Mouse (Mus musculus) hindbrain, embryonic 13.5 days (tissue): ENCODE measurements at regions not wholly inside any gene's neighbourhood (a gene's known extent, or its start where the extent isn't known, plus 50 kb on each side); places are given as distances from the start of the nearest gene placed in this dataset.

ENCODE experiments used
- ATAC-seq: fragments of 200-750 bp; cut with Nextera tagmentation; 2 replicates; pipeline ENCODE4 v1.8.0; 2017; ENCODE audit warnings: moderate TSS enrichment; ENCODE audit not compliant: low FRiP score
- H3K27ac ChIP-seq: fragments of 300-500 bp; sonication (generic); 2 replicates; pipeline ENCODE4 v1.5.1; 2015; ENCODE audit warnings: inconsistent platforms, mild to moderate bottlenecking, moderate library complexity
- H3K27me3 ChIP-seq: fragments of 300-500 bp; sonication (generic); 2 replicates; pipeline ENCODE4 v1.6.1; 2015; ENCODE audit warnings: mild to moderate bottlenecking, inconsistent platforms
- H3K36me3 ChIP-seq: fragments of 300-500 bp; sonication (generic); 2 replicates; pipeline ENCODE4 v1.6.1; 2015; ENCODE audit warnings: mild to moderate bottlenecking, inconsistent platforms
- H3K4me1 ChIP-seq: fragments of 300-500 bp; sonication (generic); replicated peaks from 2 replicates; pipeline ENCODE4 v1.6.1; 2015; ENCODE audit warnings: inconsistent platforms
- H3K4me2 ChIP-seq: fragments of 300-500 bp; sonication (generic); 2 replicates; pipeline ENCODE4 v1.6.1; 2015; ENCODE audit warnings: inconsistent platforms, mild to moderate bottlenecking, moderate library complexity
- H3K4me3 ChIP-seq: fragments of 300-500 bp; sonication (generic); 2 replicates; pipeline ENCODE4 v1.5.1; 2015; ENCODE audit warnings: mild to moderate bottlenecking, inconsistent platforms
- H3K9ac ChIP-seq: fragments of 300-500 bp; sonication (generic); 2 replicates; pipeline ENCODE4 v1.6.1; 2015; ENCODE audit warnings: mild to moderate bottlenecking, inconsistent platforms
- H3K9me3 ChIP-seq: fragments of 300-500 bp; sonication (generic); 2 replicates; pipeline ENCODE4 v1.6.1; 2016; ENCODE audit warnings: inconsistent platforms
- WGBS: fragments of 180-500 bp; shearing (Covaris S2); methylation state at CpG from one replicate; pipeline ENCODE4 v1.1.7; 2015; 5-methylcytosine and 5-hydroxymethylcytosine counted together

DNA sequence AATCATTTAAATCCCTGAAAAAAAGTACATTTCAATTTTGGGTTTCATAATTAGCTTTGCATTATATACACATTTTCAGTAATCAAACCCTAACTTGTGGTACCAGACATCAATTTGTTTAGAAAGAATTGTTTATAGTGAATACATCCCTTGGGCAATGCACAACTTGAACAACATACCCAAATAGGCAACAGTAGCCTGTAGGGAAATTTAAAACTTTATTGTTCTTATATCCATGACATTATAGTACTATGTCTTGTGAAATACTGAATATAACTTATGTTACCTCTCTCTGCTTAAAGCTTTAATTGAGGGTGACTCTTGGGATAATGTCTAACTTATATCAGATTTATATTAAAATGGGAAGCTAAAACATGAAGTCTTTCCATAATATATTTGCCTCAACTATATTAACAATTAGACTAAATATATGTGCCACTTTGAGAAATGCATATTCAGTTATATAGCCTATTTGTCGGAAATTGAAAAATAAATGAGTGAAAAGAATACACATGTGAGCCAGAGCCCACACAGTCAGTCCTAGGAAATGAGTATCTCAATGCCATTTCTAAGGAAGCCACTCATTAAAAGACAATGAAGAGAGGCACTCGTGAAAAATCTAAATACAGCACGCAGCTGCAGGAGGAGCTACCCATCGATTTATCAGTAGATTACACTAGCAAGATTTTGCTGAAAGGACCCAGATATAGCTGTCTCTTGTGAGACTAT lies 458.1 kb upstream of the Slitrk6 start:
- H3K27ac ChIP-seq, result no peak overlapping the region
- H3K4me1 ChIP-seq, result no peaks in the 10 kb centered on the region
- ATAC-seq, result no peak
- H3K4me2 ChIP-seq, result no peak overlapping the region
- H3K9ac ChIP-seq, result no peak overlapping the region
- no peaks in the 10 kb centered on the region for H3K36me3 ChIP-seq
- H3K4me3 ChIP-seq, result no peak overlapping the region
- no peaks in the 10 kb centered on the region for H3K27me3 ChIP-seq
- H3K9me3 ChIP-seq, result no peaks in the 10 kb centered on the region
- WGBS, result 72% methylated on average over 4 of the region's 4 CpGs

DNA sequence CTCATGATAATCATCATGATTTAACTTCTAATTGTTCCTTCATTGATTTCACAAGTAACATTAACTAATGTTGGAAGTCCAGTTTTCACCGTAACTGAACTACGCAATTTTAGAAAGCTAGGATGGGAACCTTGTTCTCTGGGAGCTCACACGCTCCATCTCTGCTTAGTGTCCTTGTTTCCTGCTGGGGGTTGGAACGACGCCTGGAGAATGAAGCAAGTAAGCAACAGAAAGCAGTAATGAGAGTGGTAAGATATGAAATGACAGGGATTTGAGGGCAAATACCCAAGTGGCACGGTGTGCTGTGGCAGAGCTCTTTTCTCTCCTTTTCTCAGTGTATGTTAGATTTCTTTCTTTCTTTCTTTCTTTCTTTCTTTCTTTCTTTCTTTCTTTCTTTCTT lies 448.0 kb upstream of the Slitrk5 start:
- Histone ChIP-seq H3K27me3 (no peaks in the 10 kb centered on the region), H3K4me2 (no peak overlapping the region), H3K36me3 (no peaks in the 10 kb centered on the region), H3K4me1 (no peaks in the 10 kb centered on the region), H3K9ac (no peak overlapping the region), H3K9me3 (no peaks in the 10 kb centered on the region), H3K27ac (no peak overlapping the region), H3K4me3 (no peak overlapping the region)
- WGBS, result 83% methylated on average over 6 of the region's 6 CpGs
- ATAC-seq, result no peak

DNA sequence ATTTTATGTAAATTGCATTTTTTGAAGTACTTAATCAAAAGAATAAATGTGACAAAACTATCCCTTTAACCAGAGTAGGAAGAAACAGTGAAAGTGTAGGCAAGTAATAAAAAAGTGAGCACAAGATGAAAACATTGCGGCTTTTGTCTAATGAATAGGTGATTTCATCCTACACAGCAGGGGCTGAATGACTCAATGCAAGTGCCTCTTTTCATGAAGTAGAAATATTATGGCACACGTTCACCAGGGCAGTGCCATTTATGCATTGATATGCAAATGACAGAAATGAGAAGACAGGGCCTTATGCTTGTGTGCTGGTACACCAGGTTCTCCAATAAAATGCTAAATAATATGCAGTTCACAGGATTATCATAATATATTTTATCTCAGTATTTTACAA lies 435.8 kb upstream of the Slitrk5 start:
- Histone ChIP-seq H3K4me1 (no peaks in the 10 kb centered on the region), H3K36me3 (no peaks in the 10 kb centered on the region), H3K4me2 (no peak overlapping the region), H3K9me3 (no peaks in the 10 kb centered on the region), H3K27me3 (no peaks in the 10 kb centered on the region), H3K27ac (no peak overlapping the region), H3K9ac (no peak overlapping the region), H3K4me3 (no peak overlapping the region)
- 51% methylated on average over 2 of the region's 2 CpGs for WGBS
- no peak for ATAC-seq

DNA sequence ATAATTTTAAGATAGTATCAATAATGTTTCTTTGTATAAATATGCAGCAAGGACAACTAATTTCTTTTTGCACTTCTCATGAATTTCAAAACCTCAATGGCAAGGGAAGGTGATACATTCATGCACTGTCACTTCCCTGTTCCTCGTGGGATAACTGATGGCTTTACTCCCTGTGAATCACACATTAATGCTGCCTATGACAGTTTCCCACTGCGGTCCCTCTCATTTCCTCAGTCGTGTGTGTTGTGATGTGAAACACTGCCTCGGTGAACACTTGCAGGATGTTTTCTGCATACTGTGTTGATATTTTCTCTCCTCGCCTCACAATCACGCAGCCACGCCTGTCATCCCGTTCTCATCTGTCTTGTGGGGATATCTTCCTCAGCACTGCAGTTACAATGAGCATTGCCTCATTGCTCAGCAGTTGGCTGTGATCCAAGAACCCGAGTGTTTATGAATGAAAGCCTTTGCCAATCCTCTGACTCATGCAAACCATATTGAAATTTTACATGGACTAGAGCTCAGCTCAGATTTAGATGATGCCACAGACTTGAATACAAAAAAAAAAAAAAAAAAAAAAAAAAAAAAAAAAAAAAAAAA lies 425.4 kb upstream of the Slitrk5 start:
- 22% methylated on average over 9 of the region's 9 CpGs for WGBS
- peak; percentile 92 for ATAC-seq
- Histone ChIP-seq H3K9ac (peak overlapping the region; percentile 35), H3K36me3 (no peaks in the 10 kb centered on the region), H3K4me1 (peaks cover 6% of the 10 kb centered on the region; the same call in 1 of the 2 replicates), H3K4me3 (peak overlapping the region; percentile 14; the same call in 1 of the 2 replicates), H3K4me2 (peak overlapping the region; percentile 47), H3K27me3 (no peaks in the 10 kb centered on the region), H3K27ac (peak overlapping the region; percentile 48; the same call in 1 of the 2 replicates), H3K9me3 (no peaks in the 10 kb centered on the region)

DNA sequence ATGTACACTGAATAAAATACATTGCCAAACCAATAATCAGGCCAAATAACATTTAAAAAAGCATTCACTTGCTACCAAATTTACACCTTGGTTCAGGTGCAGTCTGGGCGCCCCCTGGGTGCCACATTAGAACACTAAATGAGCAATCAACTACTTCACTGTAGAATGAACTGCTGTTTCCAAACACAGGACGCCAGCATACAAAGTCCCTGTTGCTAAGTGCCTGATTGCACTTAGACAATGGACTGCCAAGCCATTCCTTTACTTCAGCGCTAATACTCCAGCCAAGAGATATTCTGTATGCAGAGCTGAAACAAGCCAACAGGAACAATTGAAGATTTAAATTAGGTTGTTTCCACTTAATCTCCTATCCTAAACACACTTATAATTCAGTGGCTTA lies 421.7 kb upstream of the Slitrk5 start:
- no peaks in the 10 kb centered on the region for H3K27me3 ChIP-seq
- H3K4me1 ChIP-seq, result peaks cover 6% of the 10 kb centered on the region; the same call in 1 of the 2 replicates
- peak; percentile 41; the same call in 1 of the 2 replicates for ATAC-seq
- no peak overlapping the region for H3K4me3 ChIP-seq
- H3K27ac ChIP-seq, result no peak overlapping the region
- WGBS, result 20% methylated on average over 3 of the region's 3 CpGs
- H3K9ac ChIP-seq, result no peak overlapping the region
- H3K36me3 ChIP-seq, result no peaks in the 10 kb centered on the region
- no peaks in the 10 kb centered on the region for H3K9me3 ChIP-seq
- no peak overlapping the region for H3K4me2 ChIP-seq

DNA sequence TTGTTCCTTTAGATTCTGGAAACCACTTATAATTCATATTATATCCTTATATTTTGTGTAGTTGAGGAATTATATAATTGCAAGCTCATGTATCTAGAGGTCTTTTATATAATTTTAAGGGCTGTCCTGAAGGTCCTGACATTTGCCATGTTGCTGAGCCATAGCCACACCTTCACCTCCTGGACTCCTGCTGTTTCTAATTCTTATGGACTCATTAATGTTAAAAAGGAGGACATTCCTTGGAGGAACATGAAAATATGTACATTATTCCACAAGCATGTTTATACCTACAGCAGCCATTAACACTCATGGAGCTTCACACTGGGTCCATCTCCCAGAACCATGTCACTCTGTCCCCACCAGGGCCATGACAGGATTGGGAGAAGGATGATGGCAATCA lies 413.2 kb upstream of the Slitrk5 start:
- no peak for ATAC-seq
- Histone ChIP-seq H3K9ac (no peak overlapping the region), H3K4me2 (no peak overlapping the region)

DNA sequence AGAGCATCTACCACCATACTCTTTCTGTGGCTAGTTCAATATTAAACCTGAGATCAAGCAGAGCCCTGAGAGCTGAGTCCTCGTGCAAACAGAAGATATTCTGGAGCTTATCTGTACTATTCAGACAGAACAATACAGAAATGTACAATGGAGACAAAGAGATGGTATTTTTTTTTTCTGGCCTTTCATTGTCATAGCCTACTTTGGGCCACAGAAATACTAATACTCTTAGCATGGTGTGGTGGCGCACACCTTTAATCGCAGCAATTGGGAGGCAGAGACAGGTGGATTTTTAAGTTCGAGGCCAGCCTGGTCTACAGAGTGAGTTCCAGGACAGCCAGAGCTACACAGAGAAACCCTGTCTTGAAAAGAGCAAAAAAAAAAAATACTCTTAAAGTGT lies 404.7 kb upstream of the Slitrk5 start:
- H3K9ac ChIP-seq, result no peak overlapping the region
- no peaks in the 10 kb centered on the region for H3K4me1 ChIP-seq
- 83% methylated on average over 4 of the region's 4 CpGs for WGBS
- no peaks in the 10 kb centered on the region for H3K9me3 ChIP-seq
- H3K4me2 ChIP-seq, result no peak overlapping the region
- no peaks in the 10 kb centered on the region for H3K27me3 ChIP-seq
- H3K36me3 ChIP-seq, result no peaks in the 10 kb centered on the region
- no peak overlapping the region for H3K27ac ChIP-seq
- no peak overlapping the region for H3K4me3 ChIP-seq
- ATAC-seq, result no peak

More for the DNA sequence above, 413.2 kb upstream of the Slitrk5 start:
- Histone ChIP-seq H3K9me3 (no peaks in the 10 kb centered on the region), H3K27me3 (no peaks in the 10 kb centered on the region), H3K4me1 (no peaks in the 10 kb centered on the region), H3K4me3 (no peak overlapping the region), H3K27ac (no peak overlapping the region), H3K36me3 (no peaks in the 10 kb centered on the region)

DNA sequence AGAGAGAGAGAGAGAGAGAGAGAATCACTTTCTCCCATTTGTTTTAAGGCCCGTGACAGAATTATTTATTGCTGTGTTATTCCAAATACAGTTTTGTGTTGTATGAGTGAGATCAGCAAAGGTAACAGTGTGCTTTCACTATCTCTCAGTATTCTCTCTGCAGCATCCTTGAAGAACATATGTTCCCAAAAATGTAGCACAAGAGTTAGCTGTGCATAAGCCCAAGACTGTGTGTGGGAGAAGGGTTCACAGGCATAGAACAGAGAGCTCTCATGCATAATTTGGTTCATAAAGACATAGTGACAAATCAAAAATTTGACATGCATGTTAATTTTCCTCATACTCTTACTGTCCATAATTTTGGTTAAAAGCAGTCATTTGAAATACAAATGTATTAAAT lies 393.5 kb upstream of the Slitrk5 start:
- H3K4me1 ChIP-seq, result no peaks in the 10 kb centered on the region
- no peak overlapping the region for H3K4me2 ChIP-seq
- H3K4me3 ChIP-seq, result no peak overlapping the region
- no peaks in the 10 kb centered on the region for H3K36me3 ChIP-seq
- H3K27me3 ChIP-seq, result no peaks in the 10 kb centered on the region
- no peak overlapping the region for H3K9ac ChIP-seq
- H3K27ac ChIP-seq, result no peak overlapping the region
- 97% methylated on average over 1 of the region's 1 CpGs for WGBS
- ATAC-seq, result no peak
- H3K9me3 ChIP-seq, result no peaks in the 10 kb centered on the region

DNA sequence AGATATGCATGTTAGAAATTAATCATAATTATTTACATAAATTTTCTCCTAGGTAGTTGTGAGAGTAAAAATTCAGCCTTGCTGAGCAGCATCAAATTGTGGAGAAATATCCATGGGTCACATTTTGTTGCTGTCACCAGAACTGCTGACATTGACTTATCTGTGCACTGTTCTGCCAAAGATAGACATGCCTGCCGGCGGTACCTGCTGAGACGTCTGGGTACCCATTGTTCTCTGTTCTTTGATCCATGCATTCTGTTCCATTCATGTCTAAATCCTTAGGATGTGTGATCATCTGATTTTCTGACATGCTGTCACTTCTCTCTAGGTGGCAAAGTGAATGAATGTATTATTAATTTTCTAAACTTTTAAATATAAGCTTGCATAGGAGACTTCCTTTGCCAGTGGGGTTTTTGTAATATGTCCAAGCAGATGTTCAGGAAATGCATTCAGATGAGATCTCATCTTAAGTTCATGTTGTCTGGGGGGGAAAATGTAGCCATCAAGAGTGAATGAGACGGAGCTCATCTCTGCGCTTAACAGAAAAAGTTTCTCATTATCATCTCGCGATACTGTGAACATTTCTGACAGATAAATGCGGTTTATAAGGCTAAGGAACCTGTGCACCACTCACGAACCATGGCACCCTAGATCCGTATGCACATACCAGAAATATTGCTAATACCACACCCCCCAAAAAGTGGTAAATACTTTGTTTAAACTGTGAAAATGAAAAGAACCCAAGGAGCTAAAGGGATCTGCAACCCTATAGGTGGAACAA lies 391.0 kb upstream of the Slitrk5 start:
- Histone ChIP-seq H3K4me3 (no peak overlapping the region), H3K4me1 (no peaks in the 10 kb centered on the region), H3K27me3 (no peaks in the 10 kb centered on the region), H3K36me3 (no peaks in the 10 kb centered on the region), H3K4me2 (no peak overlapping the region), H3K9ac (no peak overlapping the region), H3K9me3 (no peaks in the 10 kb centered on the region), H3K27ac (no peak overlapping the region)
- 72% methylated on average over 10 of the region's 10 CpGs for WGBS
- 0 out of 2 replicates have a peak, but pooled peaks have one; percentile 54 for ATAC-seq

DNA sequence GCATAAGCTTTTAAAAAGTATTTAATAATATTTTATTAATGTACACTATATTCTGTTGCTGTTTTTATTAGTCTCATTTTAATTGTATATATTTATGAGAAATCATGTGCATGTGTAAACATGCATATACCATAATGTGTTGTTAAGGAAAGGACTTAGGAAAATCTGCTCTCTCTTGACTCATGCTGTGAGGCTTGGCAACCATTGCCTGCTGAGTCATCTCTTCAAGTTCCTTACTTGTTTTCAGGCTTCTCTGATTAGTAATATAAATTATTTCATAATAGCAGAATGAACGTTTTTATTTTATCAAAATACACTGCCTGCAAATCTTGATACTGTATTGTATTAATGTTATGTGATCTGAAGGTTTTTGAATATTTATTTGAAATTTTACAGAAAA lies 388.9 kb upstream of the Slitrk5 start:
- H3K4me1 ChIP-seq, result no peaks in the 10 kb centered on the region
- H3K27ac ChIP-seq, result no peak overlapping the region
- 69% methylated on average over 1 of the region's 1 CpGs for WGBS
- no peak overlapping the region for H3K4me3 ChIP-seq
- no peak for ATAC-seq
- H3K9ac ChIP-seq, result no peak overlapping the region
- no peak overlapping the region for H3K4me2 ChIP-seq
- no peaks in the 10 kb centered on the region for H3K9me3 ChIP-seq
- H3K27me3 ChIP-seq, result no peaks in the 10 kb centered on the region
- no peaks in the 10 kb centered on the region for H3K36me3 ChIP-seq

DNA sequence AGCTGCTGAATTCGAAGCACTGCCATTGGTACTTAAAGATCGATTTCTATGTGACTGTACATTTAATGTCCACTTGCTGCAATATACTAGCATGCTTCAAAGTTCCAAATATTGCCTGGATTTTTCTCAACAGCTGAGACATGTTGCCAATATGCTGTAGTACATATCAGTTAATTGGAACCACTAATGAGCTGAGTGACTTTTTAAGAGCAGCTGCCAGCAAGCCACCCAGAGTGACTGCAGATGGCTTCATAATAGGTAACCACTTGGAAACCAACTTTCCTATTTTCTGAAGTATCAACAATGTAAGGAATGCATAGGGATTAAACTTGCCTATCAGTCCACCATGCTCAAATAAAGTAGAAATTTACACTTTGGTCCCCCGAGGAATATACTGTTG lies 379.4 kb upstream of the Slitrk5 start:
- no peak overlapping the region for H3K4me3 ChIP-seq
- no peak for ATAC-seq
- no peak overlapping the region for H3K27ac ChIP-seq
- H3K4me2 ChIP-seq, result no peak overlapping the region
- H3K9ac ChIP-seq, result no peak overlapping the region
- H3K27me3 ChIP-seq, result no peaks in the 10 kb centered on the region
- H3K4me1 ChIP-seq, result no peaks in the 10 kb centered on the region
- no peaks in the 10 kb centered on the region for H3K36me3 ChIP-seq
- WGBS, result 95% methylated on average over 3 of the region's 3 CpGs
- H3K9me3 ChIP-seq, result no peaks in the 10 kb centered on the region

DNA sequence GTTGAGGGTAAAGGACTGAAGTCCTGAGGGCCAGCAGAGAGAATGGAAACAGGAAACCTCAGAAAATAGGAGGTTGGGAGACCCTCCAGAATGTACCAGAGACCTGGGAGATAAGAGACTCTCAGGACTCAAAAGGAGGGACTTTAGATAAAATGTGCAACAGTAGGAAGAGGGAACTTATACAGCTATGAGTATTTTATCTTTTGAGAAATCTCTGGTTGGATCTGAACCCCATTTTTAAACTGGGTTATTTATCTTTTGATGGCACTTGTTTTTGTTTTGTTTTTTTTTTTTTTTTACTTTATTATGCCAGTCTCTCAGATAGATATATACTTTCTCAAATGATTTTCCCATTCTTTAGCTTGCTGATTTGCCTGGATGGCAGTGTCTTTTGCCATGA lies 377.1 kb upstream of the Slitrk5 start:
- Histone ChIP-seq H3K4me2 (no peak overlapping the region), H3K4me1 (no peaks in the 10 kb centered on the region), H3K9me3 (no peaks in the 10 kb centered on the region), H3K27me3 (no peaks in the 10 kb centered on the region), H3K27ac (no peak overlapping the region), H3K36me3 (no peaks in the 10 kb centered on the region), H3K4me3 (no peak overlapping the region), H3K9ac (no peak overlapping the region)
- no peak for ATAC-seq
